In the genomic region with DNA sequence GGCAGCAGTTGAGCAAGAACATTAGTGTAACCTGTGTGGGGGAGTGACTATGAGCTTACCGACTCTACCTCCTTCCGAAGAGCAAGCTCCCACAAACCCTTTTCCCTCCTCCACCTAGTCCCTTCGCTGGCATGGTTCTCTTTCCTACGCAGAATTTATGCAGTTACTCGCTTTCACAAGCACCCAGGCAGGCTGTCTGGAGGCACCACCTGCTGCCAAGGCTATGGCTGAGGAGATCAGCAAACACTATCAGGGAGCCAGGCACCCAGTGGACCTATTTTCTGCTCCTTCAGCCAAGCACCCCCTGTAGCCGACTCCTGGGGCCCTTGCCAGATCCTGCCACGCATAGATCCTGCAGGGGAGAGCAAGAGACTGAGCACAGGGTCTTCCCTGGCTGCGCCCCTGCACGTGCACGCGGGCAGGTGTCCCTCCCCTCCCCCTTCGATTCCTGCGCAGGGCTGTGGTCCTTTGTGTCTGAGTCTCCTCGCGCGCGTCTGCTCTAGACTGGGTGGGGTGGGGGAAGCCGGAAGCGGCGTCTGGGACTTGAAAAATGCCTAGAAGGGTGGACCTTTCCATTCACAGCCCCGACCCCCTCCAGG, we compare ENCODE assay signal across 8 mouse cellular contexts.
DNase-seq lines count a peak whose midpoint lies in the region; ATAC-seq and TF ChIP-seq lines count a peak whose summit lies in the region.

No protein-coding gene starts in this region.

- 0 out of 2 replicates have a peak, but pooled peaks have one; percentile 38 for ATAC-seq in heart, embryonic 13.5 days (ENCODE audit: extremely low read depth, insufficient number of reproducible peaks, low FRiP score, low TSS enrichment)
- peak; percentile 60 for ATAC-seq in lung, postnatal 0 days

- intact Hi-C loops in gastrocnemius, postnatal 36 days (cut with DNase I), result no loop called here

- DNase-seq in adrenal gland, postnatal 14 days, result peak; percentile 52
- DNase-seq in adrenal gland, adult 8-10 months, result no peak
- peak; percentile 68 for DNase-seq in embryo, embryonic 10 days (ENCODE audit: low spot score)
- peak; percentile 72 for DNase-seq in layer of hippocampus, adult 9-11 months
- DNase-seq in lung, postnatal 0 days (ENCODE audit: low spot score), result peak; percentile 32
- peak; percentile 50 to 58 for DNase-seq in right cerebral cortex, postnatal 36 days (ENCODE audit: low spot score in 2 of 2)
- no peak for DNase-seq in gastrocnemius, postnatal 36 days

- no peaks in the 10 kb centered on the region for H3K27me3 ChIP-seq in heart, embryonic 13.5 days (replicated peaks)
- no peaks in the 10 kb centered on the region for H3K27me3 ChIP-seq in lung, postnatal 0 days (replicated peaks; ENCODE audit: insufficient read depth, low read length)

- H3K4me3 ChIP-seq in heart, embryonic 13.5 days, result peak overlapping the region; percentile 56
- peak overlapping the region; percentile 28 for H3K4me3 ChIP-seq in lung, postnatal 0 days (ENCODE audit: low read depth, low read length)

- peaks cover 37% of the 10 kb centered on the region for H3K4me1 ChIP-seq in heart, embryonic 13.5 days
- no peaks in the 10 kb centered on the region for H3K4me1 ChIP-seq in lung, postnatal 0 days (ENCODE audit: insufficient read depth, low read depth, low read length)

- TF ChIP-seq EP300 in lung, postnatal 0 days (IDR thresholded peaks at IDR 0.05), result no peak

- no peak for TF ChIP-seq CTCF in lung, postnatal 0 days (IDR thresholded peaks at IDR 0.05)

- no peaks in the 10 kb centered on the region for H3K9me3 ChIP-seq in heart, embryonic 13.5 days
- H3K9me3 ChIP-seq in lung, postnatal 0 days (ENCODE audit: low read length), result no peaks in the 10 kb centered on the region

- H3K9ac ChIP-seq in heart, embryonic 13.5 days, result peak overlapping the region; percentile 84
- no peak overlapping the region for H3K9ac ChIP-seq in lung, postnatal 0 days (replicated peaks; ENCODE audit: low read depth)

- no peaks in the 10 kb centered on the region for H3K36me3 ChIP-seq in heart, embryonic 13.5 days
- H3K36me3 ChIP-seq in lung, postnatal 0 days (ENCODE audit: insufficient read depth, low read length), result no peaks in the 10 kb centered on the region

- WGBS in heart, embryonic 13.5 days, result under 1% methylated on average over 21 of the region's 21 CpGs
- WGBS in lung, postnatal 0 days, result 3% methylated on average over 21 of the region's 21 CpGs

- peak overlapping the region; percentile 88 for H3K4me2 ChIP-seq in heart, embryonic 13.5 days
- H3K4me2 ChIP-seq in lung, postnatal 0 days (replicated peaks; ENCODE audit: low read depth, low read length), result peak overlapping the region; percentile 70

- peak overlapping the region; percentile 82 for H3K27ac ChIP-seq in heart, embryonic 13.5 days (replicated peaks)
- no peak overlapping the region for H3K27ac ChIP-seq in lung, postnatal 0 days (ENCODE audit: low read length)

Comparison
In these comparisons a context has a peak if more than half of its experiments do, and no peak if none do; other contexts are left out.
1. DNase-seq: peak in adrenal gland, postnatal 14 days (single experiment), embryo, embryonic 10 days (single experiment), layer of hippocampus, adult 9-11 months (single experiment), lung, postnatal 0 days (single experiment) and right cerebral cortex, postnatal 36 days (2 of 2); none in adrenal gland, adult 8-10 months (single experiment) and gastrocnemius, postnatal 36 days (0 of 2).